Mouse (Mus musculus) G1E (cell line): ENCODE measurements around the gene Kmt2b. TPM values are rescaled to one million over a fixed set of nuclear protein-coding genes. Genes with fewer than 3 reads are reported as not detected.

Source experiments
- ATAC-seq: 2 replicates; pipeline ENCODE4 v1.8.0; 2016; ENCODE audit warnings: mild to moderate bottlenecking; ENCODE audit not compliant: insufficient number of reproducible peaks, poor library complexity, low FRiP score, severe bottlenecking; ENCODE audit errors: extremely low read depth
- DNase-seq: peaks from one replicate; pipeline ENCODE4 v3.0.0; 2012; ENCODE audit warnings: low spot score
- H3K27me3 ChIP-seq: 2 replicates; pipeline ENCODE4 v1.6.1; 2012; ENCODE audit warnings: mild to moderate bottlenecking, low read length, inconsistent platforms; ENCODE audit not compliant: insufficient read depth
- H3K36me3 ChIP-seq: replicated peaks from 2 replicates; pipeline ENCODE3; 2012; ENCODE audit warnings: mild to moderate bottlenecking, inconsistent platforms
- H3K4me1 ChIP-seq: 2 replicates; pipeline ENCODE4 v1.6.1; 2012; ENCODE audit warnings: low read depth, low read length, inconsistent platforms, mixed read lengths; ENCODE audit not compliant: insufficient read depth
- H3K4me3 ChIP-seq: 2 replicates; pipeline ENCODE4 v1.5.1; 2012; ENCODE audit warnings: low read depth, mild to moderate bottlenecking, inconsistent platforms, low read length, moderate library complexity, mixed read lengths
- H3K9me3 ChIP-seq: replicated peaks from 2 replicates; pipeline ENCODE4 v1.6.1; 2012; ENCODE audit warnings: inconsistent platforms
- CTCF ChIP-seq: IDR thresholded peaks from 2 replicates; pipeline ENCODE4 v1.5.1; 2012; ENCODE audit warnings: low read depth, low read length, inconsistent platforms, mixed read lengths
- GATA1 ChIP-seq: IDR thresholded peaks from 2 replicates; pipeline ENCODE4 v1.6.1; 2012; ENCODE audit warnings: borderline replicate concordance, low read length, inconsistent platforms, mixed read lengths
- GATA2 ChIP-seq: IDR thresholded peaks from 2 replicates; pipeline ENCODE4 v1.6.1; 2012; ENCODE audit warnings: low read depth, low read length, inconsistent platforms, borderline replicate concordance
- POLR2AphosphoS5 ChIP-seq: IDR thresholded peaks from 2 replicates; pipeline ENCODE4 v1.6.1; 2012; ENCODE audit warnings: low read depth, low read length, inconsistent platforms; ENCODE audit not compliant: insufficient replicate concordance
- TAL1 ChIP-seq: conservative IDR thresholded peaks from 2 replicates; pipeline ENCODE4 v1.6.1; 2012; ENCODE audit warnings: low read depth, low read length, inconsistent platforms, mixed read lengths
- polyA plus RNA-seq: library from polyadenylated mRNA; stranded (reverse); fragments of >175 nt; gene quantifications from 2 replicates; pipeline ENCODE4 v1.2.3, GENCODE M21; 2012
- total RNA-seq, 2 experiments: library from RNA; stranded (forward) in 1 of 2; stranded (reverse) in 1 of 2; fragments of 200-1000 nt in 1 of 2; fragments of >200 nt in 1 of 2; fragmentation: Nextera tagmentation in 1 of 2; gene quantifications; 2 replicates each; pipeline ENCODE4 v1.2.3; 2014 to 2017

Gene Kmt2b
- total and polyA plus RNA-seq, 3 experiments: 9.2 to 142 (median 97.4) TPM

GRCm38 (mm10) chr7:30557901-30558514 is 30.5 kb downstream of the Kmt2b start:
- no peak for TF ChIP-seq GATA2
- TF ChIP-seq POLR2AphosphoS5: no peak
- no peak for TF ChIP-seq CTCF
- TF ChIP-seq GATA1: no peak
- TF ChIP-seq TAL1: no peak
- Histone ChIP-seq H3K27me3 (no peaks in the 10 kb centered on the region), H3K36me3 (peaks cover 59% of the 10 kb centered on the region), H3K9me3 (no peaks in the 10 kb centered on the region), H3K4me3 (peak overlapping the region; percentile 51; the same call in 1 of the 2 replicates), H3K4me1 (peaks cover 43% of the 10 kb centered on the region)
- DNase-seq: no peak
- no peak for ATAC-seq

- no peak for TF ChIP-seq CTCF
- TF ChIP-seq TAL1: no peak
- TF ChIP-seq GATA1: no peak
- no peak for TF ChIP-seq GATA2
- no peak for TF ChIP-seq POLR2AphosphoS5
- no peaks in the 10 kb centered on the region for H3K9me3 ChIP-seq
- no peaks in the 10 kb centered on the region for H3K27me3 ChIP-seq
- no peak for DNase-seq
- H3K4me3 ChIP-seq: no peak overlapping the region
- H3K4me1 ChIP-seq: peaks cover 48% of the 10 kb centered on the region
- no peak for ATAC-seq
- H3K36me3 ChIP-seq: peaks cover 59% of the 10 kb centered on the region
These were observed 31.5 kb downstream of the Kmt2b start for GRCm38 (mm10) chr7:30556894-30557536.

GRCm38 (mm10) chr7:30553810-30554584 is 34.5 kb downstream of the Kmt2b start:
- Histone ChIP-seq H3K9me3 (no peaks in the 10 kb centered on the region), H3K4me3 (no peak overlapping the region; the same call in 1 of the 2 replicates), H3K36me3 (peaks cover 65% of the 10 kb centered on the region), H3K4me1 (peaks cover 50% of the 10 kb centered on the region), H3K27me3 (no peaks in the 10 kb centered on the region)
- TF ChIP-seq GATA1: no peak
- no peak for TF ChIP-seq TAL1
- no peak for TF ChIP-seq POLR2AphosphoS5
- TF ChIP-seq GATA2: no peak
- ATAC-seq (no peak), DNase-seq (no peak)

- H3K4me3 ChIP-seq: peak overlapping the region; percentile 78
- H3K9me3 ChIP-seq: no peaks in the 10 kb centered on the region
- peaks cover 72% of the 10 kb centered on the region for H3K36me3 ChIP-seq
- peaks cover 41% of the 10 kb centered on the region for H3K4me1 ChIP-seq
- no peak for DNase-seq
- TF ChIP-seq GATA1 (no peak), POLR2AphosphoS5 (no peak), CTCF (no peak), GATA2 (no peak), TAL1 (no peak)
- H3K27me3 ChIP-seq: no peaks in the 10 kb centered on the region
- ATAC-seq: no peak
These were observed 35.4 kb downstream of the Kmt2b start for GRCm38 (mm10) chr7:30553021-30553589.

- Histone ChIP-seq H3K27me3 (no peaks in the 10 kb centered on the region), H3K4me3 (peak within 1 kb of the TSS; percentile 78), H3K9me3 (no peaks in the 10 kb centered on the region), H3K36me3 (peaks cover 70% of the 10 kb centered on the region), H3K4me1 (peaks cover 35% of the 10 kb centered on the region)
- ATAC-seq (peak; percentile 94), DNase-seq (peak; percentile 96)
- TF ChIP-seq POLR2AphosphoS5: 0 out of 2 replicates have a peak, but pooled peaks have one; percentile 60
- no peak for TF ChIP-seq TAL1
These were observed 36.2 kb downstream of the Kmt2b start, which contains the start of the genes Hspb6 and Proser3 for GRCm38 (mm10) chr7:30552102-30553020. Gene Hspb6 (plus strand): TSS chr7:30552178. Gene Proser3 (minus strand): TSS chr7:30552299.
